10 mouse cellular contexts compared by ENCODE assay signal in the genomic region with DNA sequence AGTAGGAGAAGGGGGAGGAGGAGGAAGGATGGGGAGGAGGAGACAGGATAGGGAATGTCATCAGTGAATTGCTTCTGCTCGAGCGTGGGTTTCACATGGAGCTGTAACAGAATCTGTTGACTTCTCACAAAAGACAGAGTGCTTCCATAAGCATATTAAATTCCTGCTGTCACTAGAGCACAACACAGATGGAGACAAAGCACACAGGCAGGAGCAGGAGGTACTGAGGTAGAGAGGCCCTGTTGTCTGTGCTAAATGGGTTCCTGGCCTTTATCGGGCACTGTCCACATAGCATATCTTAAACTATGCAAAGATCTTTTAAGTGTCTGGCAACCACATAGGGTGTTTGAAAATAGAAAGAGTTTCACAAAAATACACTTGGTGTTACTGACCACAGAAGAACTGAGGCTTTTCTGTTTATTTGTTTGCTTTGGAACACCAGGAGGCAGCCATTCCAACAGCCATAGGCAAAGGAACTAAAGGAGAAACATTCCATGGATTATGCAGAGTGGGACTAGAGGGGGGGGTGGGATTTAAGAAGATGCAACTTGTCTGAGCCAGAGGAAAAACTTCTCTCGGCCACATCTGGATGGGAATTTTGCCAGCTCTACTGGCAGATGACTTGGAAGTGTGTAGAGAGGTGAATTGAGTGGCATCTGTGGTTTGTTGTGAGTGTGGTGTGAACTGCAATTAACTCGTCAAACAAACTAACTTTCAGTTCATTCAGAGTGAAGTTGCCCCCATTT.
DNase-seq lines count a peak whose midpoint lies in the region; ATAC-seq and TF ChIP-seq lines count a peak whose summit lies in the region.
"Had no signal": no experiment of that assay in that cellular context is flagged by ENCODE, and none has a peak within 500 bp of the region (broad histone marks: within the 10 kb centered on the region; RNA-seq: fewer than 3 reads in every experiment).

No protein-coding gene starts in this region.

- DNase-seq in heart, postnatal 36 days = no peak
- peak; percentile 74 for DNase-seq in lung, embryonic 14.5 days
- DNase-seq in lung, adult 18-20 months = no peak
- no peak for DNase-seq in liver, embryonic 11.5 days (ENCODE audit: low spot score)
- no peak for DNase-seq in lung, postnatal 36 days
- DNase-seq: lung, postnatal 10 days had no signal

- H3K9me3 ChIP-seq in heart, embryonic 11.5 days (replicated peaks; ENCODE audit: control insufficient read depth, low read length) = no peaks in the 10 kb centered on the region; the same call in 1 of the 2 replicates
- no peaks in the 10 kb centered on the region for H3K9me3 ChIP-seq in lung, embryonic 14.5 days (ENCODE audit: low read depth, low read length)
- no peaks in the 10 kb centered on the region for H3K9me3 ChIP-seq in embryonic facial prominence, embryonic 12.5 days
- H3K9me3 ChIP-seq in limb, embryonic 12.5 days = no peaks in the 10 kb centered on the region
- H3K9me3 ChIP-seq in liver, embryonic 11.5 days (ENCODE audit: control insufficient read depth, low read length) = no peaks in the 10 kb centered on the region

- H3K4me2 ChIP-seq in heart, embryonic 11.5 days = no peak overlapping the region
- H3K4me2 ChIP-seq in lung, embryonic 14.5 days = no peak overlapping the region
- no peak overlapping the region for H3K4me2 ChIP-seq in embryonic facial prominence, embryonic 12.5 days (replicated peaks)
- H3K4me2 ChIP-seq in limb, embryonic 12.5 days = no peak overlapping the region
- H3K4me2 ChIP-seq in liver, embryonic 11.5 days = no peak overlapping the region
- H3K4me2 ChIP-seq: hindbrain, embryonic 14.5 days had no signal

- no peak for TF ChIP-seq CTCF in lung, embryonic 14.5 days (IDR thresholded peaks at IDR 0.05; ENCODE audit: low read depth)

- WGBS in heart, embryonic 11.5 days (ENCODE audit: insufficient replicate concordance) = 38% methylated on average over 5 of the region's 5 CpGs
- 26% methylated on average over 5 of the region's 5 CpGs for whole genome bisulfite sequencing in lung, embryonic 14.5 days
- 29% methylated on average over 5 of the region's 5 CpGs for WGBS in embryonic facial prominence, embryonic 12.5 days
- WGBS in limb, embryonic 12.5 days = 51% methylated on average over 5 of the region's 5 CpGs
- 47% methylated on average over 5 of the region's 5 CpGs for WGBS in liver, embryonic 11.5 days

- intact Hi-C loops in heart, postnatal 36 days (cut with DNase I) = no loop called here

- H3K27me3 ChIP-seq in heart, embryonic 11.5 days (ENCODE audit: control insufficient read depth, insufficient read depth, low read length) = no peaks in the 10 kb centered on the region
- no peaks in the 10 kb centered on the region for H3K27me3 ChIP-seq in lung, embryonic 14.5 days (ENCODE audit: insufficient read depth, low read length)
- H3K27me3 ChIP-seq in embryonic facial prominence, embryonic 12.5 days = no peaks in the 10 kb centered on the region
- no peaks in the 10 kb centered on the region for H3K27me3 ChIP-seq in limb, embryonic 12.5 days
- H3K27me3 ChIP-seq in liver, embryonic 11.5 days (replicated peaks; ENCODE audit: control insufficient read depth, insufficient read depth, low read length) = no peaks in the 10 kb centered on the region

- H3K4me3 ChIP-seq in heart, embryonic 11.5 days (ENCODE audit: low read depth, low read length) = no peak overlapping the region
- H3K4me3 ChIP-seq in lung, embryonic 14.5 days (ENCODE audit: low read depth, low read length) = no peak overlapping the region
- H3K4me3 ChIP-seq in embryonic facial prominence, embryonic 12.5 days = no peak overlapping the region
- H3K4me3 ChIP-seq in limb, embryonic 12.5 days (replicated peaks) = no peak overlapping the region
- no peak overlapping the region for H3K4me3 ChIP-seq in liver, embryonic 11.5 days (ENCODE audit: low read depth, low read length)

- H3K9ac ChIP-seq in heart, embryonic 11.5 days (ENCODE audit: low read depth, low read length) = no peak overlapping the region
- H3K9ac ChIP-seq in lung, embryonic 14.5 days = no peak overlapping the region
- H3K9ac ChIP-seq in embryonic facial prominence, embryonic 12.5 days = no peak overlapping the region
- H3K9ac ChIP-seq in limb, embryonic 12.5 days (replicated peaks) = no peak overlapping the region
- H3K9ac ChIP-seq in liver, embryonic 11.5 days (ENCODE audit: low read depth, low read length) = no peak overlapping the region
- H3K9ac ChIP-seq: hindbrain, embryonic 14.5 days had no signal

- peak overlapping the region; percentile 50; the same call in 1 of the 2 replicates for H3K27ac ChIP-seq in heart, embryonic 11.5 days (ENCODE audit: low read depth, low read length)
- peak overlapping the region; percentile 37; the same call in 1 of the 2 replicates for H3K27ac ChIP-seq in lung, embryonic 14.5 days (ENCODE audit: low read depth)
- H3K27ac ChIP-seq in embryonic facial prominence, embryonic 12.5 days = peak overlapping the region; percentile 84
- H3K27ac ChIP-seq in limb, embryonic 12.5 days = peak overlapping the region; percentile 91
- H3K27ac ChIP-seq in liver, embryonic 11.5 days (ENCODE audit: low read depth, low read length) = no peak overlapping the region
- H3K27ac ChIP-seq: hindbrain, embryonic 14.5 days had no signal

- H3K36me3 ChIP-seq in heart, embryonic 11.5 days (ENCODE audit: control insufficient read depth, insufficient read depth, low read length) = no peaks in the 10 kb centered on the region
- no peaks in the 10 kb centered on the region for H3K36me3 ChIP-seq in lung, embryonic 14.5 days (ENCODE audit: insufficient read depth)
- H3K36me3 ChIP-seq in embryonic facial prominence, embryonic 12.5 days = no peaks in the 10 kb centered on the region
- H3K36me3 ChIP-seq in limb, embryonic 12.5 days = no peaks in the 10 kb centered on the region
- no peaks in the 10 kb centered on the region for H3K36me3 ChIP-seq in liver, embryonic 11.5 days (ENCODE audit: control insufficient read depth, insufficient read depth, low read length)

- no peak for ATAC-seq in heart, embryonic 11.5 days (replicated peaks; ENCODE audit: insufficient number of reproducible peaks, low FRiP score, low TSS enrichment)
- ATAC-seq in lung, embryonic 14.5 days (ENCODE audit: insufficient read depth) = no peak
- no peak for ATAC-seq in embryonic facial prominence, embryonic 12.5 days (ENCODE audit: insufficient number of reproducible peaks, insufficient read depth, low FRiP score, low TSS enrichment)
- no peak for ATAC-seq in limb, embryonic 12.5 days (ENCODE audit: insufficient number of reproducible peaks, insufficient read depth, low FRiP score, low TSS enrichment, low read depth)
- no peak for ATAC-seq in liver, embryonic 11.5 days (replicated peaks; ENCODE audit: low FRiP score)

- H3K4me1 ChIP-seq in heart, embryonic 11.5 days (ENCODE audit: control insufficient read depth, insufficient read depth, low read length) = peaks cover 10% of the 10 kb centered on the region
- peaks cover 21% of the 10 kb centered on the region for H3K4me1 ChIP-seq in lung, embryonic 14.5 days (ENCODE audit: insufficient read depth)
- H3K4me1 ChIP-seq in embryonic facial prominence, embryonic 12.5 days = peaks cover 26% of the 10 kb centered on the region
- H3K4me1 ChIP-seq in limb, embryonic 12.5 days (replicated peaks) = peaks cover 38% of the 10 kb centered on the region
- H3K4me1 ChIP-seq in liver, embryonic 11.5 days (replicated peaks; ENCODE audit: control insufficient read depth, insufficient read depth, low read length) = no peaks in the 10 kb centered on the region
